Mouse (Mus musculus): ENCODE data around the gene Slc1a7.

The Slc1a7 gene

DNA sequence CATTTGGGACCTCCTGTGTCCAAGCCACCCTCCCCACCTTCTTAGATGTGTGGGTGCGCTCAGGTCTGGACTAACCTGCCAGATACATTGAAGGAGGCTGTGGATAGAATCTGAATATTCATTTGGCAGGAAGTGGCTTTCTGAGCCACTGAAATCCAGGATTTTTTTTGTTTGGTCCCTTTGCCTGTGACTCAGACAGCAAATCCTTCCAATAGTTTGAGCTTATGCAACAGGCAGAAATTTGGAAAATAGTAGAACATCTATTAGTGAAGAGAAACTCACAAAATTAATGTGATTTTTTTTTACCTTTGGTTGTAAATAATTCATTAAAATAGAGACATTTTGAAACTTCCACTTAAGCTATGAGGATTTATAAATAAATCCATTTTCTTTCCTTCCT is 3.0 kb downstream of the Slc1a7 start:
- no peak for DNase-seq

DNA sequence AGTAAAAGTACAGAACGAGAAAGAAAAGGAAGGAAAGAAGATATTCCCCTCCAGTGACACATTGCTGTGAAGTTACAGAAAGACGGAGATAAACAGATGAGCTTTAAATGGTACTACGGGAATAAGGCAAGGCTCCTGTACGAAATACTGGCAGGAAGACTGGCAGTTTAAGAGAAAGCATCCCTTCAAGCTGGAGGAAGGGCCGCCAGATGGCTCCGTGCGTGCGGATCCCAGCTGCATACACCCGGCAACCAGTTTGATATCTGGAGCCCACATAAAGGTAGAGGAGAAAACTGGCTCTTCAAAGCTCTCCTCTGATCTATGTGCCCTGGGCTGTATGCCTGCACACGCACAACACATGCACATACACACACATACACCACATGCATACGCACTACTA is 6.4 kb downstream of the Slc1a7 start:
- no peak for DNase-seq

GRCm38 (mm10) chr4:107975004-107975403 is 6.9 kb downstream of the Slc1a7 start:
- DNase-seq = no peak

DNA sequence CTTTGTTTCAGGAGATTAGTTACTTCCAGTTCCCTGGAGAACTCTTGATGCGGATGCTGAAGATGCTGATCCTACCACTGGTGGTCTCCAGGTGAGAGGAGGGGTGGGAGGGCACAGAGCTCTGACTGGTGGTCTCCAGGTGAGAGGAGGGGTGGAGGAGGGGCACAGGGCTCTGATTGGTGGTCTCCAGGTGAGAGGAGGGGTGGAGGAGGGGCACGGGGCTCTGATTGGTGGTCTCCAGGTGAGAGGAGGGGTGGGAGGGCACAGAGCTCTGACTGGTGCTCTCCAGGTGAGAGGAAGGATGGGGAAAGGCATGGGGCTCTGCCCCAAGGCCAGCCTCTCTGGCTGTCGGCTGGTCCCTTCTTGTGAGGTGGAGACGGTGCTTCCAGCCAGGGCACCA is 9.5 kb downstream of the Slc1a7 start:
- DNase-seq = no peak

DNA sequence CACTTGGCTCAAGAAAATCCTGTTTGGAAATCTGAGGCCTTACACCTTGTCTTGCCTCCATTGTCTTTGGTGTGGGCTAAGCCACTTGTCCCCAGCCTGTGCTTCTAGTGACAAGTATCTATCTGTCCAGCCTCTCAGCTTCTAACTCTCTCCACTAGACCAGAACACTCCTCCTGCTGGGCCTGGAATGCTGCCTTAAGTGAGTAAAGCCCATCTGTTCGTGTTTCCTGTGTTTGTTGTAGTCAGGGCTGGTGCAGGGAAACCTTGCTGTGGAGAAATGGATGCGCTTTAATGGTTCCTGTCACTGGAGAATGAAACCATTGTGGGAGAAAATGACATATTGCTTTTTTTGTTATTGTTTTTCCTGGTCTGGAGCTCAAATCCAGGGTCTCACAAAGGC is 11.4 kb downstream of the Slc1a7 start:
- DNase-seq = no peak

DNA sequence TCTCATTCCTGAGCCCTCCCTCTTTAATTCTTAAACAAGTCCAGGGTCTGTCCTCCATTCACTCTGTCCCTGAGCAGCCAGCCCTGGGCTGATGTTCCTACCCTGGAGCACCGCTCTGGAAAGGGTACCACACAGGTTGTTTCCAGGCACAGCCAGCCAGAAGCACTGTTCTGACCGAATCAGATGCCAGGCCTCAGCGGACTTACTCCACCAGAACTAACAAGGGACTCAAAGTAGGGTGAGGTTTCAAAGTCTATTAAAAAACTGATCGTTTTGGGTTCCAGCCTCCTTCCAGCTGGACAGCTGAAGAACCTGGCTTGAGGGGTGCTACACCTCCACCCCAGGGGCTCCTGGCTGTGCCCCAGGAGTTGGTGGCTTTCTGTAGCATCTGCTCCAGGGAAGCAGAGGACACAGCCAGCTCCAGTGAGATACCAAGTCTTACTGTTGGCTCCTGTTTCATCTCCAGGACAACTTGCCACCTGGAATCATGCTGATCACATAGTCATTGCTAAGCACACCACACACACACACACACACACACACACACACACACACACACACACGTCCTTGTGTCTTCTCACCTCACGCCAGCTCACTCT is 12.0 kb downstream of the Slc1a7 start:
- no peak for DNase-seq

GRCm38 (mm10) chr4:107983717-107984116 is 15.6 kb downstream of the Slc1a7 start:
- no peak for DNase-seq

GRCm38 (mm10) chr4:107984282-107984981 is 16.3 kb downstream of the Slc1a7 start:
- DNase-seq = no peak

DNA sequence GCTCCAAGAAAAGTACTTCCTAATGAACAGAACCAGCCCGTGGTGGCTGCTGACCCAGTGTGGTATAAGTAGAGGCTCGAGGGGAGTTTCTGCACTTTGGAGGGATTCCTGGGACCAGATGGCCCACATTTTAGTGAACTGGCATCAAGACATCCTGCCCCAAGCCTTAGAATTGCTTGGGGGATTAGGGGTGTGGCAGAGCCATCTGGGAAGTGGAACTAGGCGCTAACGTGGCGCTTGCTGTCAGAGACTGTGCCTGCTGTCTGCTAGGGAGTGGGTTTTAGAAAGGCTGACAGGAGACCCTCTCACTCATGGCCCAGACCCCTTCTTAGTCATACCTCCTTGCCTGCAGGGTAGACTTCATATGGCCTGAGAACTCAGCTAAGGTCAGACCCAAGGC is 17.7 kb downstream of the Slc1a7 start:
- no peak for DNase-seq

DNA sequence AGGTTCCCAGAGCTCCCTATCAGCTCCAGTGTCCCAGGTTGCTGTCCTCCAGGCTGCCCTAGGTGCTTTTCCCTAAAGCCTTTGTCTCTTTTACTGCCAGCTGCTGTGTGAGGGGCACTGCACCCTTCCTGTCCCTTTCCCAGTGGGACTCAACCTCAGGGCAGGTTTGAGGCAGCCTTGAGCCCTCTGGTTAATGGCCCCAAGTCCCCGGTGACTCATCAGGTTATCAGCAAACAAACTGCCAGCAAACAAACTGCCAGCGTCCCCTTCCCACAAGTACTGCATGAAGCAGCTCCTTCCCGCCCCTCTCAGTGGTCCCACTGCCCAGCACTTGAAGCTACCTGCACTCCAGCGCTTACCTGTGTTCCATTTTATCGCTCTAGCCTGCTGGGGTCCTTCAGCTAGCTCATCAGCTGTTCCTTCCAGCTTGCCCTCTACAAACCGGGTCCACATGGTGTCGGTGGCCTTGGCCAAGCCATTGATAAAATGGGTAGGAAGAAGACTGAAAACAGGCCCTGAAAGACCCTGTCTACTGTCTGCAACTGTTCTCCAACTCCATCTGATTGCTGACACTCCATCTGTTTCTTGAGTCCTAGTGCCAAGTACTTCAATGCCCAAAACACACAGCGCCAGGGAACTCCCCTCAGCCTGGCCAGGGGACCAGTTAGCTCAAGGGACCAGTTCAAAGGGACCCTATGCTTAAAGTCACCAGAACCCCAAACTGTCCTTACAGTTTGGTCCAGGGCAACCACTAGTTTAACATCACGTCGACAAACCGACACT is 18.4 kb downstream of the Slc1a7 start:
- DNase-seq = no peak

DNA sequence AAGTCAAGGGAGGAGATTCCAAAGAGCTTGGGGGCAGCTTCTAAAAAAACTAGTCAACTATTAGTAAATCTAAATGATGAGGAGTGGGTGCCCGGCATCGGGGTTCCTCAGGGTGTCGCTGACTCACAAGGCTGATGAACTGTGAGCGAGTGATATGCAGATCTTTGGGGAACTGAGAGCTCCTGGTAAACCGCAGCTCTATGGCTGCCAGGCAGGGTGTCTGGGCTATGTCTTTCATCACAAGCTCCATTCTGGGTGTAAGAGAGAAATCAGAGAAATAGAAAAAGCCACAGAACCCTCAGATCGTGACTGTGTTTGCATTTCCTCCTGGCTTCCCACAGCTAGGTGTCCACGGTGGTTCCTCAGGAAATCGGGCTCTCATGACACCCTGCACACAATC is 20.8 kb downstream of the Slc1a7 start:
- no peak for DNase-seq

DNA sequence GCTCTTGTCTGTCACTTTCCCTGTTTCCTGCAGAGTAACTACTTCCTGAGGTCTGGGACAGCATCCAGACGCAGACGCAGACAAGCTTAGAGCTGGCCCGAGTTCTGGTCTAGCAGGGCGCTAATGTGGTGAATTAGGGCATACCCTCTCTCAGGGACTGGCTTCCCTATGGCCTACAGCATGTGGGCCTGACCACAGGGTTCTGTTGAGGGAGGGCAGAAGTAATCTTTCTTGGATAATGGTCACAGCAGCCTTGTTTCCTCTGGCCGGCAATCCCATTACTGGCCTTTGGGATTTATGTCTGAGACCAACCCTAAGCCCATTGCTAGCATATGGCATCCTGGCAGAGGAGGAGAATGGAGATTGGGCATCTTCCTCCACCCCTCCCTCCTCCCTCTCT is 22.7 kb downstream of the Slc1a7 start:
- DNase-seq = peak; percentile 88

GRCm38 (mm10) chr4:107991879-107992278 is 23.7 kb downstream of the Slc1a7 start:
- DNase-seq = peak; percentile 86

DNA sequence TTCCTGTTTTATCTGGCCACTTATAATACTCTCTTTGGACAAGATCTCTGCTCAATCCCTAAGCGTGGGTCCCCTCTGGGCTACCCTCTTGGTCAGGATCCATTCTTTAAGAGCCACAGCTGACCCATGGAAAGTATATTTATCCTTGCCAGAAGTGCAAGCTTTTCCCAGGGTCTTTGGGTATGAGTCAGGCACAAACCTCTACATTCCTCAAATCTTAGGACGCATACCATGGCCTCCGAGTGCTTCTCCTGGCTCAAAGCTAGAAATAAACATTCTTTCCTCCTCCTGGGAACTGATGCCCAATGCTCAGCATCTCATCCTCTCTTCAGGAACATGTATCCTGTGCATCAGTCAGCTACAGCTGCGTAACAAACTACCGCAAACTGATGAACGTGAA is 26.9 kb downstream of the Slc1a7 start:
- DNase-seq = no peak

- no peak for DNase-seq
These were observed 27.6 kb downstream of the Slc1a7 start for GRCm38 (mm10) chr4:107995727-107996126.

- no peak for DNase-seq
These were observed 28.4 kb downstream of the Slc1a7 start for GRCm38 (mm10) chr4:107996418-107996986.

DNA sequence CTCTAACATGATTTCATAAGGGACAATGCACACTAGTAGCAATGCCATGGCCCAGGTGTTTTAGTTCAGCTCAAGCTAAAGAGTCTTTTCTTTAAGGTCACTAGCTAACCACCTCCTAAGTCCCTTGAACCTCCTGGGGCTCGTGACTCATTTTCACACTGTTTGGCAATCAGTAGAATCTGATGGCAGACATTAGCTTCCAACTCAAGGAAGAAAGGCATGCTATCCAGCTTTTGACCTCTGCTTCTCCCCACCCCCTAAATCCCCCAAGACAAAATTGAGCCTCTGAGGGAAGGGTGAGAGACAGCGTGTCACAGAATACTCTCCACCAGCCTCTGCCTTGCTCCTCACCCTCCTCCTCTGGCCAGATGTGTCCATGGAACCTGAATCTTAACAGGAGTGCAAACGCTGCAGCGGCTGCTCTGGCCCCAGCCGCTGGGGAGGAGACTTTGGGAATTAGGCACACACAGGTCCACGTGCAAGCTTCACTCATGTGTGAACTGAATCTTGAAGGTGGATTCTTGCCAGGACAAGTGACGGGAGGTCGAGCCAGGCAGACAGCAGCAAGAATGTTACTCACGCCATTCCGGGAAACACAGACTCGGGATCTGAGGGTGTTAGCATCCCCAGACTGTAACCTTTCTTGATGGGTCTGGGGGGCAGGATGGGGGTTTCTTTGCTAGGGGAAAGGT is 30.7 kb downstream of the Slc1a7 start:
- peak; percentile 67 for DNase-seq

- DNase-seq = no peak
These were observed 31.2 kb downstream of the Slc1a7 start for GRCm38 (mm10) chr4:107999380-107999779.

DNA sequence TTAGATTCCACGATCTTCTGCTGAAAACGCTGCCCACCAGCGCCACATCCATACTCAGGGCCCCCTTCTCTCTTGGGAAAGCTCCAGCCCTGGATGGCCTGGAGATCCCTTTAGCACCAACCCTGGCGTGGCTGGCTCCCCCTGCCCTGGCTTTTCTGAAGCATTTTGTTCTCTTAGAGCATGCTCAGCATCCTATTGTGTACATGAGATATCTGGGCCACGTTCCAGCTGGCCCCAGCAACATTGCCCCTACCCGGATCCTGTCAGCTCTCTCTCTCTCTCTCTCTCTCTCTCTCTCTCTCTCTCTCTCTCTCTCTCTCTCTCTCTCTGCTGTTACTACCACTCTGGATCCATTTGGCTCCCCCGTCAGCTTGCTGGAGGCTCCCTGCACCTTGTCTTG is 37.2 kb downstream of the Slc1a7 start:
- peak; percentile 83 for DNase-seq

- DNase-seq = no peak
These were observed 39.5 kb downstream of the Slc1a7 start for GRCm38 (mm10) chr4:108007532-108008103.

DNA sequence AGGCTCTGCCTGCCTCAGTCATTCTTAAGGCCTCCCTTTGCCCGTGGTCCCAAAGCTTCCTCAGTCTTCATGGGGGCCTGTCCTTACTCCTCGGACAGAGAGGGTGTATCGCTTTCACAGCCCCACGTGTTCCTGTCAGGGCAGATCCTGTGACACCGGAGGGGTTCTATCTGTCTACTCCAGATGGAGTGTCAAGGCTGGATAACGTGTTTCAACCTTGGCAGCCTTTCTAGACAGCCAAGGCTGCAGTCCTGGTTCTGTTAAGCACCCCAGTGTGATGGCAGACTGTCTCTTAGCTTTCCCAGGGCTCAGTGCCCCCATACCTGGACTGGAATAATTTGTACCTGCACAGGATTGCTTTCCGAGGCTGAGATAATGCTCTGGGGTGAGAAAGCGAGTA is 40.4 kb downstream of the Slc1a7 start:
- no peak for DNase-seq

DNA sequence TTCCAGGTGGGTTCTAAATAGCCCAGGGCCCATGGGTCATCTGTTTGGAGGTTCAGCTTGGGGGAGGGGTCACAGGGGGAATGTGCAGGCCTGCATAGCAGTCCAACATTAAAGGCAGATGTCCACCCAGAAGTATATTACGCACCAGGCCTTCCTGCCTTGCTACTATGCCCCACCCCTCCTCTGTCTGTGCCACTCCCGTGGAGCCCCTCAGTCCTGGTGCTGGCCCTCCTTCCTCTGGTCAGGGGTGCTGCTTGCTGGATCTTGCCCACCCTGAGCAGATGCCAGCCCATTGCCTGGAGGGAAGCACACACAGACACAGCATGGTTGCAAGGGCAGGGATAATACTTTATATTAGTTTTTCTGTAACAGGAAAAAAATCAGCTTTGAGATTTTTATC is 46.3 kb downstream of the Slc1a7 start:
- no peak for DNase-seq
